Mouse (Mus musculus): ENCODE measurements around the gene Kazn.

DNA sequence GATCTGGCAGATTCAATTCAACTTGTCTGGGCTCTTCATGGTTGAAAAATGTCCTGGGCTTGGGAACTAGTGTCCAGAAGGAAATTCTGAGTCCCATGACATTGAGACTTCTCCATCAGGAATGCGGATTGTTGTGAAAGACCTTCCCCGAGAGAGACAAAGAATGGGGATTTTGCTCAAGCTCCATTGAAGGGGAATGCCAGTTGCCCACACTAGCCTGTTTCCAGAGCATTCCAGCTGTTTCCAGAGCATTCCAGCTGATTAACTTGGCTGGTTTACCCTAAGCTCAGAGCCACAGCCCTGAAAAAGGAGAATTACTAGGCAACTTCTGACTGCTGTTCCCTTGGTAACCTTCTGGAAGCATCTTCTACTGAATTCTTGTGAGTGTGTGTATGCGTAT is 32.3 kb upstream of the Kazn start:
- TF ChIP-seq CTCF (conservative IDR thresholded peaks at IDR 0.05; ENCODE audit: low read length), result no peak
- TF ChIP-seq POU5F1 (IDR thresholded peaks at IDR 0.05; ENCODE audit: borderline replicate concordance, low read length), result no peak

Measured in E14TG2a.4 (cell line).